ENCODE assay signal across 8 mouse cellular contexts in genomic region chr5:24902835-24903234, GRCm38 (mm10).
DNase-seq lines count a peak whose midpoint lies in the region; ATAC-seq and TF ChIP-seq lines count a peak whose summit lies in the region.

No protein-coding gene starts in this region.

- peak overlapping the region; percentile 75 for H3K4me3 ChIP-seq in testis, adult 2 months (ENCODE audit: control insufficient read depth, low read depth, low read length)
- no peak overlapping the region for H3K4me3 ChIP-seq in liver, embryonic 13.5 days (replicated peaks)
- no peak overlapping the region for H3K4me3 ChIP-seq in stomach, embryonic 14.5 days (ENCODE audit: low read depth, low read length)

- no peak overlapping the region for H3K27ac ChIP-seq in testis, adult 2 months (ENCODE audit: control insufficient read depth, insufficient read depth, low read depth, low read length)
- H3K27ac ChIP-seq in liver, embryonic 13.5 days = no peak overlapping the region
- H3K27ac ChIP-seq in stomach, embryonic 14.5 days (ENCODE audit: low read length) = no peak overlapping the region; the same call in 1 of the 2 replicates

- TF ChIP-seq CTCF in testis, adult 2 months (IDR thresholded peaks at IDR 0.05; ENCODE audit: control insufficient read depth, insufficient read depth, insufficient replicate concordance, low read depth, low read length) = peak; percentile 37; the same call in 1 of the 2 replicates

- H3K9me3 ChIP-seq in liver, embryonic 13.5 days (replicated peaks) = no peaks in the 10 kb centered on the region
- H3K9me3 ChIP-seq in stomach, embryonic 14.5 days (ENCODE audit: control insufficient read depth, low read depth, low read length) = no peaks in the 10 kb centered on the region

- TF ChIP-seq POLR2A in testis, adult 2 months (IDR thresholded peaks at IDR 0.05; ENCODE audit: control insufficient read depth, low read depth, low read length) = no peak

- H3K36me3 ChIP-seq in testis, adult 2 months (ENCODE audit: control insufficient read depth, insufficient read depth, low read length) = no peaks in the 10 kb centered on the region
- no peaks in the 10 kb centered on the region for H3K36me3 ChIP-seq in liver, embryonic 13.5 days
- H3K36me3 ChIP-seq in stomach, embryonic 14.5 days (ENCODE audit: control insufficient read depth, insufficient read depth, low read length) = no peaks in the 10 kb centered on the region; the same call in 1 of the 2 replicates

- no peak for ATAC-seq in liver, embryonic 13.5 days (ENCODE audit: low read depth)
- 0 out of 2 replicates have a peak, but pooled peaks have one; percentile 12 for ATAC-seq in stomach, embryonic 14.5 days (ENCODE audit: insufficient number of reproducible peaks, insufficient read depth, low FRiP score, low read depth)

- no peak overlapping the region for H3K9ac ChIP-seq in liver, embryonic 13.5 days
- H3K9ac ChIP-seq in stomach, embryonic 14.5 days (replicated peaks; ENCODE audit: low read depth, low read length) = no peak overlapping the region

- no peaks in the 10 kb centered on the region for H3K27me3 ChIP-seq in testis, adult 2 months (ENCODE audit: control insufficient read depth, insufficient read depth, low read length)
- H3K27me3 ChIP-seq in liver, embryonic 13.5 days = peaks cover 13% of the 10 kb centered on the region; the same call in 1 of the 2 replicates
- H3K27me3 ChIP-seq in stomach, embryonic 14.5 days (ENCODE audit: control insufficient read depth, insufficient read depth, low read length) = no peaks in the 10 kb centered on the region

- H3K4me2 ChIP-seq in liver, embryonic 13.5 days = no peak overlapping the region
- H3K4me2 ChIP-seq in stomach, embryonic 14.5 days (replicated peaks; ENCODE audit: low read depth, low read length) = no peak overlapping the region

- peak; percentile 51 for DNase-seq in adrenal gland, postnatal 10 days
- no peak for DNase-seq in adrenal gland, postnatal 25 days
- DNase-seq in testis, postnatal 14 days (ENCODE audit: low spot score) = no peak
- DNase-seq in gastrocnemius, postnatal 10 days = peak; percentile 23
- DNase-seq in liver, embryonic 13.5 days = peak; percentile 31
- DNase-seq in layer of hippocampus, adult 9-11 months = no peak

- H3K4me1 ChIP-seq in testis, adult 2 months (ENCODE audit: control insufficient read depth, insufficient read depth, low read length) = peaks cover 4% of the 10 kb centered on the region
- H3K4me1 ChIP-seq in liver, embryonic 13.5 days (replicated peaks) = peaks cover 12% of the 10 kb centered on the region
- peaks cover 9% of the 10 kb centered on the region; the same call in 1 of the 2 replicates for H3K4me1 ChIP-seq in stomach, embryonic 14.5 days (ENCODE audit: control insufficient read depth, insufficient read depth, low read length)

- WGBS in liver, embryonic 13.5 days (ENCODE audit: insufficient replicate concordance) = 33% methylated on average over 4 of the region's 4 CpGs
- WGBS in stomach, embryonic 14.5 days = 33% methylated on average over 4 of the region's 4 CpGs

Comparison
In these comparisons a context has a peak if more than half of its experiments do, and no peak if none do; other contexts are left out.
1. DNase-seq: peak in adrenal gland, postnatal 10 days (single experiment), gastrocnemius, postnatal 10 days (single experiment) and liver, embryonic 13.5 days (single experiment); none in adrenal gland, postnatal 25 days (single experiment), testis, postnatal 14 days (single experiment) and layer of hippocampus, adult 9-11 months (single experiment).